8 mouse cellular contexts compared by ENCODE assay signal in the genomic region with DNA sequence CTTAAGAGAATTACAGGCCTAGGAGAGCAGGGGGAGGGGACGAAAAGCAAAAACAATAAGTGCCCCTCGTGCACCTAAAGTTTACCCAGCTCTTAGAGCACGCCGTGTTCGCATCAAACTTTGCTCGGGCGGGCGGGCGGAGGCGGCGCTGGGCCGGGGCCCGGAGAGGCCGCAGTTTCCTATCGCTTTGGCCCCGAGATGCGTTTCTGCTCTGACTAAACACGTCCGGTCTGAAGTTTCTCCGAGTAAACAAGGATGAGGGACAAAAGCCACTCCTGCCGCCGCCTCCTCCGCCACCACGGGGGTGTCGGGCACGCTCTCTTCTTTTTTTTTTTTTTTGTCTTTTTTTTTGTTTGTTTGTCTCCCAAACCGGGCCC. TPM values are rescaled to one million over a fixed set of nuclear protein-coding genes. Genes with fewer than 3 reads are reported as not detected.
A peak's percentile ranks its signal among the peaks of the same experiment; 100 is the strongest.
DNase-seq lines count a peak whose midpoint lies in the region; ATAC-seq lines count a peak whose summit lies in the region.

No protein-coding gene starts in this region.

- H3K4me3 ChIP-seq in forebrain, embryonic 14.5 days (ENCODE audit: low read depth, low read length): peak overlapping the region; percentile 84
- peak overlapping the region; percentile 85 for H3K4me3 ChIP-seq in kidney, embryonic 16.5 days (ENCODE audit: low read length)

- peak overlapping the region; percentile 100 for H3K27ac ChIP-seq in forebrain, embryonic 14.5 days (ENCODE audit: low read depth, low read length)
- H3K27ac ChIP-seq in kidney, embryonic 16.5 days (ENCODE audit: low read length): peak overlapping the region; percentile 100

- H3K27me3 ChIP-seq in forebrain, embryonic 14.5 days (replicated peaks; ENCODE audit: control insufficient read depth, insufficient read depth, low read length): no peaks in the 10 kb centered on the region
- no peaks in the 10 kb centered on the region for H3K27me3 ChIP-seq in kidney, embryonic 16.5 days (ENCODE audit: insufficient read depth, low read length)
- no peaks in the 10 kb centered on the region for H3K27me3 ChIP-seq in splenic B cell, adult 2 months (ENCODE audit: control insufficient read depth, insufficient read depth, low read length, poor library complexity, severe bottlenecking)

- H3K9me3 ChIP-seq in forebrain, embryonic 14.5 days (replicated peaks; ENCODE audit: control insufficient read depth, low read length): no peaks in the 10 kb centered on the region
- H3K9me3 ChIP-seq in kidney, embryonic 16.5 days (ENCODE audit: low read length): no peaks in the 10 kb centered on the region

- peaks cover 7% of the 10 kb centered on the region; the same call in 1 of the 2 replicates for H3K4me1 ChIP-seq in forebrain, embryonic 14.5 days (ENCODE audit: control insufficient read depth, insufficient read depth, low read length)
- H3K4me1 ChIP-seq in kidney, embryonic 16.5 days (ENCODE audit: insufficient read depth, low read length): peaks cover 19% of the 10 kb centered on the region

- ATAC-seq in forebrain, embryonic 14.5 days: no peak
- ATAC-seq in kidney, embryonic 16.5 days (ENCODE audit: low FRiP score, low TSS enrichment): no peak

- DNase-seq in embryo, embryonic 10.5 days (ENCODE audit: low spot score): peak; percentile 41
- no peak for DNase-seq in embryo, embryonic 10 days (ENCODE audit: low spot score)
- peak; percentile 63 for DNase-seq in NIH3T3 (ENCODE audit: low read depth)
- peak; percentile 40 for DNase-seq in forebrain, embryonic 14.5 days (ENCODE audit: low spot score)
- peak; percentile 79 for DNase-seq in lung, postnatal 36 days
- peak; percentile 70 for DNase-seq in splenic B cell, adult 2 months (ENCODE audit: low read depth, low spot score)
- no peak for DNase-seq in B cell, adult 2 months

- peaks cover 23% of the 10 kb centered on the region for H3K36me3 ChIP-seq in forebrain, embryonic 14.5 days (ENCODE audit: control insufficient read depth, insufficient read depth, low read length)
- H3K36me3 ChIP-seq in kidney, embryonic 16.5 days (ENCODE audit: insufficient read depth, low read length): peaks cover 19% of the 10 kb centered on the region
- H3K36me3 ChIP-seq in splenic B cell, adult 2 months (ENCODE audit: control insufficient read depth, insufficient read depth, low read length, poor library complexity, severe bottlenecking): peaks cover 2% of the 10 kb centered on the region; the same call in 1 of the 2 replicates

- WGBS in forebrain, embryonic 14.5 days: under 1% methylated on average over 26 of the region's 27 CpGs
- under 1% methylated on average over 27 of the region's 27 CpGs for WGBS in kidney, embryonic 16.5 days

- peak overlapping the region; percentile 99 for H3K9ac ChIP-seq in forebrain, embryonic 14.5 days (ENCODE audit: low read length)
- peak overlapping the region; percentile 99 for H3K9ac ChIP-seq in kidney, embryonic 16.5 days (replicated peaks; ENCODE audit: low read length)

- peak overlapping the region; percentile 91 for H3K4me2 ChIP-seq in forebrain, embryonic 14.5 days (ENCODE audit: low read length)
- peak overlapping the region; percentile 73 for H3K4me2 ChIP-seq in kidney, embryonic 16.5 days (replicated peaks; ENCODE audit: low read depth, low read length)

RNA-seq across cellular contexts. Expression of a gene that starts 56.2 kb away (rescaled TPM):
- polyA plus RNA-seq in forebrain, embryonic 14.5 days (2014; fragmentation: Nextera tagmentation; extraction: Ambion mirVana): 8.4 TPM in 1 of 2 replicates, not detected in the other
- 0.42 TPM in 1 of 2 replicates, not detected in the other for polyA plus RNA-seq in kidney, embryonic 16.5 days (2015; fragmentation: Nextera tagmentation; extraction: Ambion mirVana)

Comparison
In these comparisons a context has a peak if more than half of its experiments do, and no peak if none do; other contexts are left out.
1. DNase-seq: peak in embryo, embryonic 10.5 days (single experiment), NIH3T3 (single experiment), forebrain, embryonic 14.5 days (single experiment), lung, postnatal 36 days (single experiment) and splenic B cell, adult 2 months (single experiment); none in embryo, embryonic 10 days (single experiment) and B cell, adult 2 months (0 of 2).